Mouse (Mus musculus) C2C12 (cell line): Measurements from ENCODE around the gene Lce1a2. TPM values are rescaled to one million over a fixed set of nuclear protein-coding genes. Genes with fewer than 3 reads are reported as not detected.
"Not testable (repeated sequence)": the region's sequence is repeated elsewhere in the genome, so short reads cannot be mapped to it uniquely, and the experiment has no call there.

Source experiments
- H3K27me3 ChIP-seq: one replicate; pipeline ENCODE4 v1.6.1; 2011; ENCODE audit not compliant: control insufficient read depth, insufficient read depth, insufficient read length
- H3K36me3 ChIP-seq: one replicate; pipeline ENCODE4 v1.6.1; 2011; ENCODE audit not compliant: control insufficient read depth, insufficient read depth
- H3K4me3 ChIP-seq: one replicate; pipeline ENCODE4 v1.5.1; 2011; ENCODE audit warnings: mild to moderate bottlenecking, control low read depth; ENCODE audit not compliant: poor library complexity, insufficient read depth, severe bottlenecking
- H3K79me2 ChIP-seq: one replicate; pipeline ENCODE4 v1.6.1; 2011; ENCODE audit not compliant: control insufficient read depth, insufficient read depth
- H3K79me3 ChIP-seq: one replicate; pipeline ENCODE4 v1.6.1; 2011; ENCODE audit warnings: low read depth, control low read depth
- H3ac ChIP-seq: one replicate; pipeline ENCODE3; 2011; ENCODE audit warnings: low read depth; ENCODE audit not compliant: control insufficient read depth, insufficient read length
- CEBPB ChIP-seq: IDR thresholded peaks from one replicate; pipeline ENCODE4 v1.6.1; 2011; ENCODE audit warnings: low read depth, mild to moderate bottlenecking, control low read depth, moderate library complexity
- CTCF ChIP-seq: IDR thresholded peaks from one replicate; pipeline ENCODE4 v1.5.1; 2011; ENCODE audit not compliant: control insufficient read depth, insufficient read depth, insufficient read length
- FOSL1 ChIP-seq: IDR thresholded peaks from one replicate; pipeline ENCODE4 v1.8.0; 2011; ENCODE audit warnings: mild to moderate bottlenecking, low read length; ENCODE audit not compliant: poor library complexity, insufficient read depth, severe bottlenecking
- MAX ChIP-seq: IDR thresholded peaks from one replicate; pipeline ENCODE4 v1.6.1; 2011; ENCODE audit warnings: mild to moderate bottlenecking, control low read depth
- MYOD1 ChIP-seq: IDR thresholded peaks from one replicate; pipeline ENCODE4 v1.6.1; 2011; ENCODE audit warnings: low read depth; ENCODE audit not compliant: control insufficient read depth, insufficient read length
- MYOG ChIP-seq: IDR thresholded peaks from one replicate; pipeline ENCODE4 v1.6.1; 2011; ENCODE audit not compliant: control insufficient read depth, insufficient read length; ENCODE audit errors: extremely low read depth
- USF1 ChIP-seq: IDR thresholded peaks from one replicate; pipeline ENCODE4 v1.6.1; 2011; ENCODE audit warnings: low read depth, mild to moderate bottlenecking, control low read depth, moderate library complexity
- long read RNA-seq, 2 experiments: library from polyadenylated mRNA; unstranded; transcript quantifications; one replicate each; pipeline ENCODE4 v2.0.0; 2019 to 2020
- polyA plus RNA-seq: library from polyadenylated mRNA; unstranded; fragments of >200 nt; fragmentation: generic; extraction: Trizol; gene quantifications from one replicate; pipeline ENCODE4 v1.2.1, GENCODE M21; 2012; ENCODE audit warnings: missing spikeins

The Lce1a2 gene
- not detected for polyA plus RNA-seq
- long read RNA-seq, experiment 1 = 0 reads
- long read RNA-seq, experiment 2 = 0 reads

DNA sequence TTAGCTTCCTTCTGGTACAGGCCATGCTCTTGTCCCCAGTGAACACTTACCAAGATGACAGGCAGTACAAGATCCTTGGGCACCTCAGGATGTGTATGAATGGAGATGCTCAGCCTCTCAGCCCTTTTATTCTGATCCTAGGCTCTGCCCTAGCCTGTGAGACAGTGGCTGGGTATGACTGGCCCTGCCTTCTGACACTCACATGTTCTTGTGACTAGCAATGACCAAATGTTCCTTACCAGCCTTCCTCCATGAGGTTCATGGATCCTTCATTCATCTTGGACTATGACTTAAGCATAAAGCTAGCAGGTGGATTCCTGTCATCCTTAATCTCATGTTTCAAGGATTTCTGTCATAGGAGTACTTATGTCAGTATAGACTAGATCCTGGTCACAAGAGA lies at the start of gene Lce1a2:
Gene Lce1a2, minus strand, starts transcription at position 101 of the 400 bp plus-strand sequence.
- Histone ChIP-seq H3K79me2 (no peaks in the 10 kb centered on the region), H3K79me3 (no peaks in the 10 kb centered on the region), H3K27me3 (no peaks in the 10 kb centered on the region), H3K36me3 (no peaks in the 10 kb centered on the region), H3ac (no peak within 1 kb of the TSS), H3K4me3 (no peak within 1 kb of the TSS)
- TF ChIP-seq MYOG (no peak), FOSL1 (no peak), MAX (no peak), CEBPB (no peak), MYOD1 (no peak), CTCF (no peak), USF1 (no peak)

DNA sequence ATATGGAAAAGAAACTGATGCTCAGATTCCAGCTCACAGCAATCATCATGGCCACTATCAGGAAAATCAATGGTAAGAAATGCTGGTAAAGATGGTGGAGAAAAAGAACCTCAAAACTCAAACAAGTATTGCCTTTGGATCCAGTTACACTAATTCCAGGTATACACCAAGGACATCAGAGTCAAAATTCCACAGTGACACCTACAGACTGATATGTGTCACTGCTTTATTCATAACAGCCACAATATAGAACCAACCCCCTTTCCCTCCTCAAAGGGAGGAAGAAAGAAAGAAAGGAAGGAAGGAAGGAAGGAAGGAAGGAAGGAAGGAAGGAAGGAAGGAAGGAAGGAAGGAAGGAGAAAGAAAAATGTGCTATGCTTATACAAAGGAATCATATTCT lies 45.0 kb upstream of the Lce1a2 start:
- no peak overlapping the region for H3ac ChIP-seq
- TF ChIP-seq USF1 = no peak
- TF ChIP-seq CEBPB = no peak
- no peak for TF ChIP-seq MYOD1
- TF ChIP-seq FOSL1 = no peak
- no peak for TF ChIP-seq CTCF
- no peak for TF ChIP-seq MYOG
- no peak for TF ChIP-seq MAX
- H3K4me3 ChIP-seq = no peak overlapping the region
- no peaks in the 10 kb centered on the region for H3K27me3 ChIP-seq
- no peaks in the 10 kb centered on the region for H3K36me3 ChIP-seq
- no peaks in the 10 kb centered on the region for H3K79me2 ChIP-seq
- no peaks in the 10 kb centered on the region for H3K79me3 ChIP-seq

DNA sequence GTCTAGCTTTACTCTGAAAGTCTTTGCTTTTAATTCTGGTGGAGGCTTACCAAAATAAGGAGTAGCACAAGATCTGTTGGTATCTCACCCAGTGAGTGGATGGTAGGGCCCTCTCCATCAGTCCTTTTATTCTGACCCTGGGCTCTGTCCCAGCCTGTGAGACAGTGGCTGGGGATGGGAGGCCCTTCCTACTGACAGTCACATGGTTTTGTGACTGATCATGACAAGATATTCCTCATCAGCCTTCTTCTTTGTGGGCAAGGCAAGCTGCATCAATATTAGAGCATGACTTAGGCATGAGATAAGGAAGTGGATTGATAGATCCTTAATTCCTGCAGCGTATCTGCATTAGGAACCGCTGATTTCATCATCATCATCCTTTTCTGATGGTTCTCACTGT lies 38.9 kb upstream of the Lce1a2 start, which contains the start of gene Lce1e:
Gene Lce1e, minus strand, starts transcription at position 101 of the 400 bp plus-strand sequence.
- H3K4me3 ChIP-seq = no peak within 1 kb of the TSS
- H3K36me3 ChIP-seq = no peaks in the 10 kb centered on the region
- no peak for TF ChIP-seq MAX
- TF ChIP-seq CEBPB = no peak
- TF ChIP-seq MYOG = no peak
- TF ChIP-seq CTCF = no peak
- no peak for TF ChIP-seq USF1
- no peak for TF ChIP-seq FOSL1
- no peak for TF ChIP-seq MYOD1
- H3K79me2 ChIP-seq = no peaks in the 10 kb centered on the region
- H3K27me3 ChIP-seq = no peaks in the 10 kb centered on the region
- no peak within 1 kb of the TSS for H3ac ChIP-seq
- no peaks in the 10 kb centered on the region for H3K79me3 ChIP-seq

DNA sequence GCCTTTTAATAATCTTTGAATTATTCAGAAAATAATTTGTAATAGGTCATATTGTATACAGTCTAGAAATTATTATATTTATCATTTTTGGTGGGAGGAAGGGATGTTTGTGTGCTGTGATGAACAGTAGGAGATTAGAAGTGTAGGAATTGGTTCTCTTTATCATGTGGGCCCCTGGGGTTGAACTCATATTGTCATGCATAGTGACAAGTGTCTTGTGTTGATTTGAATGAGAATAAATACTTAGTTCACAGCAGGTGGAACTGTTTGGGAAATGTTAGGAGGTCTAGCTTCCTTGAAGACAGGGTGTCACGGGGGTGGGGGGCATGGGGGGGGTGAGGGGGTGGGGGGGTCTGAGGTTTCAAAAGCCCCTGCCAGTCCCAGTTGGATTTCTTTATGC lies 24.5 kb upstream of the Lce1a2 start:
- no peaks in the 10 kb centered on the region for H3K79me2 ChIP-seq
- H3K27me3 ChIP-seq = no peaks in the 10 kb centered on the region
- H3K4me3 ChIP-seq = no peak overlapping the region
- H3K79me3 ChIP-seq = no peaks in the 10 kb centered on the region
- H3K36me3 ChIP-seq = no peaks in the 10 kb centered on the region
- H3ac ChIP-seq = no peak overlapping the region
- TF ChIP-seq MYOD1 = no peak
- TF ChIP-seq FOSL1 = no peak
- TF ChIP-seq CTCF = no peak
- no peak for TF ChIP-seq CEBPB
- TF ChIP-seq MYOG = no peak
- TF ChIP-seq MAX = no peak
- no peak for TF ChIP-seq USF1

DNA sequence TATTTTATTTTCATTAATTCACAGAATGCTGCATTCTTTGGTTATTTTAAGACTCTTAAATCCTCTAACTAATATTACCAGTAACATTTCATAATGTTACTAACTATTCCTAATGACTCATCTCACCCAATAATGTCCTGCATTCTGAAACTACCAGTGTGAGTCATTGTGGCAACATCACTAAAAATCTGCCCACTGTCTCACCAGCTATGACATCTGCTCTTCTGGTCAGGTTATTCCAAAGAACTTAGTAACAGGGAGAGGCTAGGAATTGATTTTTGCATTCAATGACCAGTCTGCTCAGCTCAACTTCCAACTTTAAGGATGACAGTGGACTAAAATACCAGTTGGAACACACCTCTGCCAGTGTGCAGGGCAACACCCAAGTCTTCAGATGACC lies 21.6 kb upstream of the Lce1a2 start:
- no peaks in the 10 kb centered on the region for H3K79me2 ChIP-seq
- no peaks in the 10 kb centered on the region for H3K27me3 ChIP-seq
- H3ac ChIP-seq = no peak overlapping the region
- no peaks in the 10 kb centered on the region for H3K36me3 ChIP-seq
- TF ChIP-seq MYOD1 = peak; percentile 52
- TF ChIP-seq CEBPB = peak; percentile 59
- peak; percentile 79 for TF ChIP-seq FOSL1
- TF ChIP-seq MYOG = no peak
- H3K79me3 ChIP-seq = no peaks in the 10 kb centered on the region
- no peak overlapping the region for H3K4me3 ChIP-seq

DNA sequence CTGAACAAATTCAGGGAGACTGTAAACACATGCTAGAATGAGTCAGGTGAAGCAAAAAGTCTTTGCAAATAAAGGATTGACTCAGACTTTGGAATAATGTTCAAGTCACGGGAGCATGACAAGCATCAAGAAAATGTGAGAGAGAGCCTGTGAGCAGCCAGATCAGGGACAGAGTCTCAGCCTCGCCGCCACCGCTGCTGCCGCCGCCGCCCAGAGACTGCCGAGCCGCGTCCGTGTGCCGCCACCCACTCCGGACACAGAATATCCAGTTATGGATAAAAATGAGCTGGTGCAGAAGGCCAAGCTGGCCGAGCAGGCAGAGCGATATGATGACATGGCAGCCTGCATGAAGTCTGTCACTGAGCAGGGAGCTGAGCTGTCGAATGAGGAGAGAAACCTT lies 19.0 kb upstream of the Lce1a2 start:
- H3K79me2 ChIP-seq, H3K4me3 ChIP-seq, H3ac ChIP-seq, H3K79me3 ChIP-seq, H3K36me3 ChIP-seq, H3K27me3 ChIP-seq: not testable (repeated sequence)
